Mouse (Mus musculus): ENCODE data around the gene Tulp4. TPM values are rescaled to one million over a fixed set of nuclear protein-coding genes. Genes with fewer than 3 reads are reported as not detected.

The Tulp4 gene
- 10 to 100 TPM; 60.5 to 63.3 TPM for total RNA-seq (2023)

GRCm38 (mm10) chr17:6106361-6107014, at the start of gene Tulp4:
Gene Tulp4 (plus strand): TSS chr17:6106437.

GRCm38 (mm10) chr17:6079287-6080122, 26.7 kb upstream of the Tulp4 start, which contains the start of the genes Serac1 and Gtf2h5:
Gene Serac1 (minus strand): TSS chr17:6079741.
Gene Gtf2h5 (plus strand): TSS chr17:6079786.

GRCm38 (mm10) chr17:6256400-6257069, 150.3 kb downstream of the Tulp4 start, which contains the start of gene Tmem181a:
Gene Tmem181a (plus strand): TSS chr17:6256860.

Other genes with a start within 250 kb of the Tulp4 start
- gene Synj2, start 165.2 kb upstream of the Tulp4 start, total RNA-seq (2023): 1 to 10 TPM; 3.6 to 5.8 TPM
- 1 to 10 TPM; 6.6 to 9.1 TPM for gene Serac1, start 26.7 kb upstream of the Tulp4 start, total RNA-seq (2023)
- 10 to 100 TPM; 58.2 to 62.2 TPM for gene Gtf2h5, start 26.7 kb upstream of the Tulp4 start, total RNA-seq (2023)
- 1 to 10 TPM; 3.1 to 3.2 TPM for gene Tmem181a, start 150.4 kb downstream of the Tulp4 start, total RNA-seq (2023)
- 10 to 100 TPM in 1 of 2 experiments, 1 to 10 TPM in 1; 7.3 to 10.3 TPM for gene Dynlt1a, start 211.1 kb downstream of the Tulp4 start, total RNA-seq (2023)

Measured in B cell, adult 67 days (primary cell).